Mouse (Mus musculus): ENCODE results near the gene Mrpl23. TPM values are rescaled to one million over a fixed set of nuclear protein-coding genes. Genes with fewer than 3 reads are reported as not detected.

Mrpl23 gene
- polyA plus RNA-seq, 1 experiment: 74.0 TPM

GRCm38 (mm10) chr7:142498575-142498974 is 33.9 kb upstream of the Mrpl23 start, which contains the start of gene Tnnt3:
TSS of gene Tnnt3 (plus strand) at chr7:142498836.
- no peaks in the 10 kb centered on the region for H3K4me1 ChIP-seq (ENCODE audit: control insufficient read depth, insufficient read depth, low read length)
- no peak within 1 kb of the TSS for H3K4me3 ChIP-seq (ENCODE audit: insufficient read depth, low read length)
- TF ChIP-seq POLR2A (IDR thresholded peaks at IDR 0.05; ENCODE audit: extremely low read depth, insufficient read depth, low read length): no peak
- H3K27ac ChIP-seq (ENCODE audit: insufficient read depth, low read length): no peak within 1 kb of the TSS

DNA sequence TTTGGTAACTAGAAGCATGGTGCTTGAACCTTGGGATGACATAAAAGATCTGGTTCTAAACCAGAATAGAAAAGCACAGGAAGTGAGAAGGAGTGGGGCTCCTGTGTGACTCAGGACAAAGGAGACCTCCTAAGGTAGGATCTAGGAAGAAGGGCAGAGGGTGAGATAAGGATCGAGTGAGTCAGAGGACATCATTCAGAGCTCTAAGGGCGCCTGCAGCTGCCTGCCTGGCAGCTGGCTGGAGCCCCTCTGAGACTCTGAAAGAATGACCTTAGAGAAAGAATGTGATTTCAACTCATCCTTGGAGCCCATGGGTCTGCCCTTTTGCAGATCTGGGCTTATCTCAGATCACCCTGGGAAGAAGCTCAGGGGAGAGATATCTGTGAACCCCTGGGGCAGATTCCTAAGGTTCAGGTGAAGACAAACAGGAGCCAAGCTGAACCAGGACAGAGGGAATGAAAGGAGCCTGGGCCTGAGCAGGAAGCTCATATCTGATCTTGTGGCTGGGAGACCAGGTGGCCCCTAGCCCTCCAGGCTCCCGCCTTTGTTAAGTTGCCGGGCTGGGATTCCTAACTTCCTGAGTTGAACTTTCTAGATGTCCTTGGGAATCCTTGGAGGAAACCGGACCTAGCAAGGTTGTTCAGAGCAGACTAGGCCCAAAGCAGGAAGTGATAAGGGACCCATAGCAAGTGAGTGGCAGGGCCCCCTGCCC is 33.3 kb upstream of the Mrpl23 start:
- Histone ChIP-seq H3K4me3 (ENCODE audit: insufficient read depth, low read length) (no peak overlapping the region), H3K27ac (ENCODE audit: insufficient read depth, low read length) (no peak overlapping the region), H3K4me1 (ENCODE audit: control insufficient read depth, insufficient read depth, low read length) (no peaks in the 10 kb centered on the region)
- TF ChIP-seq POLR2A (IDR thresholded peaks at IDR 0.05; ENCODE audit: extremely low read depth, insufficient read depth, low read length): no peak
- no peak for TF ChIP-seq CTCF (IDR thresholded peaks at IDR 0.05; ENCODE audit: extremely low read depth, insufficient read depth, low read length)

DNA sequence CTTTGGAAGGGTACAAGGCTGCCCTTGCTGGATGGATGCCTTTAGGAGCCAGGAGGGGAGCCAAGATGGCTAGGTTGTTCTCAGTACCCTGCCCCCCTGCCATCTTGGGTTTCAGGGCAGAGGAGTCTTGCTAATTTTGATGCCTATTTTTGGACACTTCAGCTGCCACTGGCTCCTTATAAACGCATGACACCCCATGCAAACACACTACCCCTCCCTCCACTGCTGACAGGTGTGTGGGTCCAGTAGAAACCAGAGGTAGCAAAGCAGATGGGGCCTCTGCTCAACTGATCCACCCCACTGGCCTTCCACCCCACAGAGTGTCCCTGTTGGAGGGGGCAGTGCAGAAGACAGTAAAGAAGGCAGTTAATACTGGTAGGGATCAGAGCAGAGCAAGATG is 32.5 kb upstream of the Mrpl23 start:
- no peak overlapping the region for H3K27ac ChIP-seq (ENCODE audit: insufficient read depth, low read length)
- no peak for TF ChIP-seq CTCF (IDR thresholded peaks at IDR 0.05; ENCODE audit: extremely low read depth, insufficient read depth, low read length)
- H3K4me3 ChIP-seq (ENCODE audit: insufficient read depth, low read length): no peak overlapping the region
- no peaks in the 10 kb centered on the region for H3K4me1 ChIP-seq (ENCODE audit: control insufficient read depth, insufficient read depth, low read length)

DNA sequence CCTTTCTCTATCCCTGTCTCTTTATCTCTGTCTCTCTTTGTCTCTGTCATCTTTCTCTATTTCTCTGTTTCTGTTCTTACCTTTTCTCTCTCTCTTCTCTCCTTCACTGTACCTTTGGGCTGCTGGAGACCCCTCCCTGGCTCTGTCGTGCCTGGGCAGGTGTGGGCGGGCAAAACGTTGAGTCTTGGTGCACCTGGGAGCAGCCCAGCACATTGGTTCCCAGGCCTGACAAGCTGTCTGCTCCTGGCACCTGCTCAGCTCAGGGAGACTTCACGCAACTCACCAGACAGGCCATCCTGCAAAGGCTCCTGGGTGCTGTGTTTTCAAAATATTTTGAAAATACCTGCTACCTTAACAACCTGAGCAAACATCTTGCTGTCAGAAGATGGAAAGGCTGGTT is 29.3 kb upstream of the Mrpl23 start:
- no peak overlapping the region for H3K27ac ChIP-seq (ENCODE audit: insufficient read depth, low read length)
- H3K4me3 ChIP-seq (ENCODE audit: insufficient read depth, low read length): no peak overlapping the region
- no peaks in the 10 kb centered on the region for H3K4me1 ChIP-seq (ENCODE audit: control insufficient read depth, insufficient read depth, low read length)
- TF ChIP-seq POLR2A (IDR thresholded peaks at IDR 0.05; ENCODE audit: extremely low read depth, insufficient read depth, low read length) (no peak), CTCF (IDR thresholded peaks at IDR 0.05; ENCODE audit: extremely low read depth, insufficient read depth, low read length) (no peak)

- no peak overlapping the region for H3K27ac ChIP-seq (ENCODE audit: insufficient read depth, low read length)
- H3K4me1 ChIP-seq (ENCODE audit: control insufficient read depth, insufficient read depth, low read length): no peaks in the 10 kb centered on the region
- TF ChIP-seq CTCF (IDR thresholded peaks at IDR 0.05; ENCODE audit: extremely low read depth, insufficient read depth, low read length) (no peak), POLR2A (IDR thresholded peaks at IDR 0.05; ENCODE audit: extremely low read depth, insufficient read depth, low read length) (no peak)
- no peak overlapping the region for H3K4me3 ChIP-seq (ENCODE audit: insufficient read depth, low read length)
Measured at GRCm38 (mm10) chr7:142505942-142506341, 26.5 kb upstream of the Mrpl23 start.

DNA sequence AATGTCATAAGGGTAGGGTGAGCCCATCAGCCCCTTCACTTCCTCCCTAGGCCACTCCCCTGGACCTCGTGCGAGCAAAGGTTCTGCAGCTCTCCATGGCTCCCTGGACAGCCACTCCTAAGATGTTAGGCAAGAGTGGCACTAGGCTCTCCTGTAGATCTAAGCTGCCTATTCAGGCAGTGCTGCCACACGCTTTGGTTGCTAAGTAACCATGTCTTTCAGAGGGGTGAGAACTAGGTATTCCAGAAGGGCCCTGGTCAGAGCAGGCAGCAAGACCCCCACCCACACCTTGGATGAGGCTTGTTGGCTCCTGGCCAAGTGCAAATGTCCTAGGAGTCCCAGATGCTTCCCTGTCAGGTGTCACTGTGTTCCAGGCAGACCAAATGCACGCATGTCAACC is 26.0 kb upstream of the Mrpl23 start:
- H3K4me3 ChIP-seq (ENCODE audit: insufficient read depth, low read length): no peak overlapping the region
- no peak overlapping the region for H3K27ac ChIP-seq (ENCODE audit: insufficient read depth, low read length)
- no peaks in the 10 kb centered on the region for H3K4me1 ChIP-seq (ENCODE audit: control insufficient read depth, insufficient read depth, low read length)
- TF ChIP-seq POLR2A (IDR thresholded peaks at IDR 0.05; ENCODE audit: extremely low read depth, insufficient read depth, low read length) (no peak), CTCF (IDR thresholded peaks at IDR 0.05; ENCODE audit: extremely low read depth, insufficient read depth, low read length) (no peak)

DNA sequence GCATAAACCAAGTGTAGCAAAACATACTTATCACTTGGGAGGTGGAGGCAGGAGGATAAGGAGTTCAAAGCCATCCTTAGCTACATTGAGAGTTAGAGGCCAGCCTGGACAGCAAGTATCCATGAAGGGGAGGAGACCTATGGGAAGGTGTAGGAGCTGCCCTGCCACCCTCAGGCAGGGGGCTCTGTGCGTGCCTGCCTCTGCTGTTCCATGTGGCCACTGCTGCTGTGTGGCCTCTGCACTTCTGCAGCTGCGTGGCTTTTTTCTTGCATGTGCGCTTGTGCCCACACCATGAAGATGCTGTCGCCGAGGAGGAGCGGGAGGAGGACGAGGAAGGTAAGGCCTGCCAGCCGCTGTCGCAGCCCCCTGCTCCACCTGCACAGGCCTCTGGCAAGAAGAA is 25.0 kb upstream of the Mrpl23 start:
- H3K27ac ChIP-seq (ENCODE audit: insufficient read depth, low read length): no peak overlapping the region
- H3K4me3 ChIP-seq (ENCODE audit: insufficient read depth, low read length): no peak overlapping the region
- no peaks in the 10 kb centered on the region for H3K4me1 ChIP-seq (ENCODE audit: control insufficient read depth, insufficient read depth, low read length)
- TF ChIP-seq POLR2A (IDR thresholded peaks at IDR 0.05; ENCODE audit: extremely low read depth, insufficient read depth, low read length) (no peak), CTCF (IDR thresholded peaks at IDR 0.05; ENCODE audit: extremely low read depth, insufficient read depth, low read length) (no peak)

GRCm38 (mm10) chr7:142509518-142509917 is 23.0 kb upstream of the Mrpl23 start:
- Histone ChIP-seq H3K27ac (ENCODE audit: insufficient read depth, low read length) (no peak overlapping the region), H3K4me3 (ENCODE audit: insufficient read depth, low read length) (no peak overlapping the region), H3K4me1 (ENCODE audit: control insufficient read depth, insufficient read depth, low read length) (no peaks in the 10 kb centered on the region)
- TF ChIP-seq CTCF (IDR thresholded peaks at IDR 0.05; ENCODE audit: extremely low read depth, insufficient read depth, low read length): no peak
- no peak for TF ChIP-seq POLR2A (IDR thresholded peaks at IDR 0.05; ENCODE audit: extremely low read depth, insufficient read depth, low read length)

GRCm38 (mm10) chr7:142510021-142510777 is 22.3 kb upstream of the Mrpl23 start:
- no peak for TF ChIP-seq POLR2A (IDR thresholded peaks at IDR 0.05; ENCODE audit: extremely low read depth, insufficient read depth, low read length)
- TF ChIP-seq CTCF (IDR thresholded peaks at IDR 0.05; ENCODE audit: extremely low read depth, insufficient read depth, low read length): no peak
- Histone ChIP-seq H3K27ac (ENCODE audit: insufficient read depth, low read length) (no peak overlapping the region), H3K4me1 (ENCODE audit: control insufficient read depth, insufficient read depth, low read length) (no peaks in the 10 kb centered on the region), H3K4me3 (ENCODE audit: insufficient read depth, low read length) (no peak overlapping the region)

DNA sequence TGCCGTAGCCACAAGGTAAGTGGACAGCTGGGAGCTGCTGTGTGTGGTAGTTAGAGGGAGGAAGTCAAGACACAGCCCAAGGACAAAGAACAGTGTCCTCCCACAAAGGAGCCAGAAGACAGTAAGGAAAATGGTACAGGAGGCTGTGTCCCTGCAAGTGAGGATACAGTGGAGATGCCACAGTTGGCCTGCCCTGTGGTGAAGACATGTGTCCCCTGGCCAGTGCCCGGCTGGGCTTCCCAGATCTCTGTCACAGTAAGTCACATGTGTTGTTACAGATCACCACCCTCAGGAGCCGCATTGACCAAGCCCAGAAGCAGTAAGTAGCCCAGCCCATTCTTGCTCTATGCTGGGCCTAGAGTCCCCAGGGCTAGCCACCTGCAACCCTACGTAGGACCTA is 18.4 kb upstream of the Mrpl23 start:
- H3K4me1 ChIP-seq (ENCODE audit: control insufficient read depth, insufficient read depth, low read length): no peaks in the 10 kb centered on the region
- H3K4me3 ChIP-seq (ENCODE audit: insufficient read depth, low read length): no peak overlapping the region
- no peak overlapping the region for H3K27ac ChIP-seq (ENCODE audit: insufficient read depth, low read length)
- TF ChIP-seq POLR2A (IDR thresholded peaks at IDR 0.05; ENCODE audit: extremely low read depth, insufficient read depth, low read length): no peak
- no peak for TF ChIP-seq CTCF (IDR thresholded peaks at IDR 0.05; ENCODE audit: extremely low read depth, insufficient read depth, low read length)

All from cortical plate, adult 2 months (tissue).